Mouse (Mus musculus): Measurements from ENCODE around the gene Aimp2. TPM values are rescaled to one million over a fixed set of nuclear protein-coding genes. Genes with fewer than 3 reads are reported as not detected.

Aimp2 gene
- total and polyA plus RNA-seq, 3 experiments: 134 to 142 TPM; not detected in 1

DNA sequence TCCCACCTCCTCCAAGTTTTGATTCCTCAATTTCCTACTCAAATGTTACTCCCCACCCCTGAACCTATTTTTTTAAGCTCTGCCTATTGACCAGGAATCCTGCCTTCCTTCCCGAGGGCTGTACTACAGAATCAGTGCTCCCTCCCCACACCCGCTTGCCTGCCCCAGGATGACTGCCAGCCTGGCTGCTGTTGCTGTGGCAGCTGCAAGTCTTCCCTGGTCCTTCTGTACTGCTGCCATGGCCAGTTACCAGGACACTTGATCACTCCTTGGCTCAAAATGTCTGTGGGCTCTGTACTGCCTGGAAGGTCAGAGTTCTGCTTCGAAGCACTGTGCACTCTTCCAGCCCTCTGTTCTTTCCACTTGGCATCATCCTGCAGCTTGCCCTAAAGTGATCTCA, 7.5 kb downstream of the Aimp2 start:
- Histone ChIP-seq H3K27ac (ENCODE audit: control insufficient read depth, low read depth, low read length) (no peak overlapping the region), H3K9me3 (replicated peaks; ENCODE audit: insufficient read depth, low read length) (no peaks in the 10 kb centered on the region), H3K9ac (ENCODE audit: control insufficient read depth, low read depth, low read length, poor library complexity, severe bottlenecking) (no peak overlapping the region), H3K4me3 (ENCODE audit: control insufficient read depth in 1 of 2, insufficient read depth in 1 of 2, low read depth in 2 of 2, low read length in 2 of 2) (no peak overlapping the region), H3K27me3 (ENCODE audit: control insufficient read depth in 1 of 2, insufficient read depth in 2 of 2, low read length in 2 of 2) (no peaks in the 10 kb centered on the region), H3K79me2 (ENCODE audit: control insufficient read depth, insufficient read depth, low read length, poor library complexity) (peaks cover 4% of the 10 kb centered on the region), H3K4me1 (ENCODE audit: control insufficient read depth in 1 of 2, insufficient read depth in 2 of 2, low read length in 2 of 2) (no peaks in the 10 kb centered on the region; a peak in 1 of 4 replicates), H3K36me3 (ENCODE audit: control insufficient read depth in 1 of 2, insufficient read depth in 2 of 2, low read length in 2 of 2) (peaks cover 0 to 16% of the 10 kb centered on the region in 2 experiments; a peak in 3 of 4 replicates)
- no peak for DNase-seq (ENCODE audit: low read depth, low spot score)
- TF ChIP-seq MAZ (IDR thresholded peaks at IDR 0.05; ENCODE audit: low read depth, low read length) (no peak), MYC (IDR thresholded peaks at IDR 0.05; ENCODE audit: low read depth, low read length) (no peak), TCF12 (IDR thresholded peaks at IDR 0.05; ENCODE audit: low read depth, low read length) (no peak), TBP (IDR thresholded peaks at IDR 0.05; ENCODE audit: low read depth, low read length) (no peak), RCOR1 (IDR thresholded peaks at IDR 0.05; ENCODE audit: low read depth, low read length) (no peak), ETS1 (IDR thresholded peaks at IDR 0.05; ENCODE audit: low read depth, low read length) (no peak), NELFE (IDR thresholded peaks at IDR 0.05; ENCODE audit: low read depth, low read length) (no peak), KAT2A (conservative IDR thresholded peaks at IDR 0.05; ENCODE audit: low read depth, low read length) (no peak)

DNA sequence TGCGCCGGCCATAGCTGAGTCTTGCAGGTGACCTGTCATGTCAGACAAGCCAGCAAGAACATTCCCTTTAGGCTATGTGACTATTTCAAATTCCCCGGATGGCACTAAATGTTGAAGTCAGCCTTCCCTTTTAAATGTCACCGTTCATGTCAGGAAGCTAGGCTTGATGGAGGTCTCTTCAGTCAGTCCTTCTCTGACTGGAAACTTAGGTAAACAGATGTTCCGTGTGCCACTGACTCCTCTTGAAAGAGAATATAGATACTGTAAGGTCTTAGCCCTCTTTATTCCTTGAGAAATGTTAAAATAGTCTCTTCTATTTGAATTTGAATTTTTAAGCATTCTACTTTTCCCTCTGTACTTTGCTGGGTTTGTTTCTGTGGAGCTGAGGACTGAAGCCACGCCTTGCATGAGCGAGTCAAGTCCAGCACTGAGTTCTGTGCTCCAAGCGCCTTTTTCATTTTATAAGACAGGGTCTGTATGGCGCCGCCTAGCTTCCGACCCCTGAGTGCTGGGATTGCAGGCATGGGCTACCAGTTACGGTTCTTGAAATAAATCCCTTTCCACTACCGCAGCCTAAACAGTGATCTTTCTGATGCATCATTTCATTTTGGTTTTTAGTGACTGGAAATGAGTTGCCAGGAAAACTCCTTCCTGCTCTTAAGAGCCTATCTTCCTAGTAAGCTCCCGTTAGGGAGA, 11.9 kb downstream of the Aimp2 start, which contains the start of gene Ankrd61:
Ankrd61 (minus strand) TSS at position 51 of the 696 bp plus-strand sequence.
- TF ChIP-seq CTCF (IDR thresholded peaks at IDR 0.05 in 2 of 3, conservative IDR thresholded peaks at IDR 0.05 in 1 of 3; ENCODE audit: control insufficient read depth in 1 of 3, insufficient read depth in 1 of 3, low read depth in 2 of 3, low read length in 3 of 3, poor library complexity in 1 of 3, severe bottlenecking in 1 of 3) (0 out of 6 replicates have a peak, but pooled peaks of 1 of the 3 experiments have one; percentile 13), RAD21 (IDR thresholded peaks at IDR 0.05; ENCODE audit: low read depth, low read length) (no peak)
- DNase-seq (ENCODE audit: low read depth, low spot score): no peak
- Histone ChIP-seq H3K4me1 (ENCODE audit: control insufficient read depth in 1 of 2, insufficient read depth in 2 of 2, low read length in 2 of 2) (peaks cover 2 to 10% of the 10 kb centered on the region in 2 experiments), H3K36me3 (ENCODE audit: control insufficient read depth in 1 of 2, insufficient read depth in 2 of 2, low read length in 2 of 2) (peaks cover 5 to 6% of the 10 kb centered on the region in 2 experiments), H3K79me2 (ENCODE audit: control insufficient read depth, insufficient read depth, low read length, poor library complexity) (no peaks in the 10 kb centered on the region), H3K4me3 (ENCODE audit: control insufficient read depth in 1 of 2, insufficient read depth in 1 of 2, low read depth in 2 of 2, low read length in 2 of 2) (no peak within 1 kb of the TSS), H3K9ac (ENCODE audit: control insufficient read depth, low read depth, low read length, poor library complexity, severe bottlenecking) (no peak within 1 kb of the TSS), H3K27me3 (ENCODE audit: control insufficient read depth in 1 of 2, insufficient read depth in 2 of 2, low read length in 2 of 2) (no peaks in the 10 kb centered on the region), H3K9me3 (replicated peaks; ENCODE audit: insufficient read depth, low read length) (no peaks in the 10 kb centered on the region), H3K27ac (ENCODE audit: control insufficient read depth, low read depth, low read length) (no peak within 1 kb of the TSS)

DNA sequence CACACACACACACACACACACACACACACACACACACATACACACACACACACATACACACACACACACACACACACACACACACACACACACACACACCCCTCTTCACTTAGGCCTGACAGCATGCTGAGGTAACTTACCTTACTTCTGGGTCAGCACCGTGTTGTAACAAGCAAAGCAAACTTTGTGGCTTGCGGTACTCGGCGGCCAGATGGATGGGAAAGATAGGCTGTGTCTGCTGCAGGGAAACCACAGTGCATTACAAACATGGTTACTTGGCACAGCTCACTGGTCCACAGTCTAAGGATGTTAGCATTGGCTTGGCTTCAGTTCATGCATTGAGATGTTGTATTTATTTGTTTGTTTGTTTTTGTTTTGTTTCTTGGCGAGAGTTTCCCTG, 16.3 kb downstream of the Aimp2 start:
- Histone ChIP-seq H3K79me2 (ENCODE audit: control insufficient read depth, insufficient read depth, low read length, poor library complexity) (no peaks in the 10 kb centered on the region), H3K4me3 (ENCODE audit: control insufficient read depth in 1 of 2, insufficient read depth in 1 of 2, low read depth in 2 of 2, low read length in 2 of 2) (no peak overlapping the region), H3K27ac (ENCODE audit: control insufficient read depth, low read depth, low read length) (no peak overlapping the region), H3K36me3 (ENCODE audit: control insufficient read depth in 1 of 2, insufficient read depth in 2 of 2, low read length in 2 of 2) (peaks cover 5 to 8% of the 10 kb centered on the region in 2 experiments), H3K9me3 (replicated peaks; ENCODE audit: insufficient read depth, low read length) (no peaks in the 10 kb centered on the region), H3K27me3 (ENCODE audit: control insufficient read depth in 1 of 2, insufficient read depth in 2 of 2, low read length in 2 of 2) (no peaks in the 10 kb centered on the region), H3K4me1 (ENCODE audit: control insufficient read depth in 1 of 2, insufficient read depth in 2 of 2, low read length in 2 of 2) (peaks cover 2 to 13% of the 10 kb centered on the region in 2 experiments), H3K9ac (ENCODE audit: control insufficient read depth, low read depth, low read length, poor library complexity, severe bottlenecking) (no peak overlapping the region)
- DNase-seq (ENCODE audit: low read depth, low spot score): peak; percentile 91
- TF ChIP-seq RCOR1 (IDR thresholded peaks at IDR 0.05; ENCODE audit: low read depth, low read length) (peak; percentile 90), SIN3A (IDR thresholded peaks at IDR 0.05; ENCODE audit: low read length) (peak; percentile 38), TAL1 (IDR thresholded peaks at IDR 0.05; ENCODE audit: low read length) (peak; percentile 92), ETS1 (IDR thresholded peaks at IDR 0.05; ENCODE audit: low read depth, low read length) (peak; percentile 79), SMC3 (IDR thresholded peaks at IDR 0.05; ENCODE audit: low read depth, low read length) (no peak), BHLHE40 (IDR thresholded peaks at IDR 0.05; ENCODE audit: borderline replicate concordance, low read depth, low read length) (peak; percentile 53; the same call in 1 of the 2 replicates), HCFC1 (IDR thresholded peaks at IDR 0.05; ENCODE audit: low read depth, low read length) (0 out of 2 replicates have a peak, but pooled peaks have one; percentile 29), TBP (IDR thresholded peaks at IDR 0.05; ENCODE audit: low read depth, low read length) (no peak), MYC (IDR thresholded peaks at IDR 0.05; ENCODE audit: low read depth, low read length) (no peak), MXI1 (IDR thresholded peaks at IDR 0.05; ENCODE audit: low read depth, low read length) (peak; percentile 51; the same call in 1 of the 2 replicates), MEF2A (IDR thresholded peaks at IDR 0.05; ENCODE audit: extremely low read depth, insufficient replicate concordance, low read depth, low read length, poor library complexity, severe bottlenecking) (no peak), GATA1 (IDR thresholded peaks at IDR 0.05; ENCODE audit: low read depth, low read length) (peak; percentile 87), EP300 (IDR thresholded peaks at IDR 0.05; ENCODE audit: low read depth in 1 of 2, low read length in 2 of 2) (peak; percentile 82), TCF12 (IDR thresholded peaks at IDR 0.05; ENCODE audit: low read depth, low read length) (peak; percentile 91)
